26 mouse cellular contexts compared by ENCODE assay signal in the genomic region with DNA sequence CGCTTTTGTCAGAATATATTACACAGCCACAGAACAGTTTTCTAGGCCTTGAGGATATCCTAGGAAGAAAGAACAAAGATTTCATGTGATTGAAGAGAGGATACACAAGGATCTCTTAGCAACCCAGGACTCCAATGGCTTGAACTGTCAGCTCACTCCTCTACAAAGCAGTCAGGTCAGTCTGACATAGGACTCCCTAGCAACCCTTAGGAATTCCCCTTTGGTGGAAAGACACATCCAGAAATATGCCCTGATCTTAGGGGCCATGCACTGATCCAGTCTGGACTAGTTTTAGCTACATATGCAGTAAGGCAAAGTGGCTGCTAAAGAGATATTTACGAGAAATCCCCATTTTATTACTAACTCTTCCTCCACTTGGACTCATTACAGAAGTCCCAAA.
DNase-seq lines count a peak whose midpoint lies in the region; ATAC-seq lines count a peak whose summit lies in the region.
"Had no signal": no experiment of that assay in that cellular context is flagged by ENCODE, and none has a peak within 500 bp of the region (broad histone marks: within the 10 kb centered on the region; RNA-seq: fewer than 3 reads in every experiment).

No protein-coding gene starts in this region.

- no peaks in the 10 kb centered on the region for H3K9me3 ChIP-seq in hindbrain, embryonic 13.5 days
- no peaks in the 10 kb centered on the region for H3K9me3 ChIP-seq in hindbrain, embryonic 10.5 days
- H3K9me3 ChIP-seq in midbrain, embryonic 13.5 days = no peaks in the 10 kb centered on the region
- no peaks in the 10 kb centered on the region for H3K9me3 ChIP-seq in midbrain, embryonic 14.5 days (ENCODE audit: control insufficient read depth, low read length)
- H3K9me3 ChIP-seq in neural tube, embryonic 14.5 days (ENCODE audit: control insufficient read depth, low read length) = no peaks in the 10 kb centered on the region
- H3K9me3 ChIP-seq: embryonic facial prominence, embryonic 10.5 days; embryonic facial prominence, embryonic 13.5 days; forebrain, embryonic 13.5 days; G1E had no signal

- DNase-seq in embryo, embryonic 10.5 days (ENCODE audit: low spot score) = peak; percentile 1
- DNase-seq in embryo, embryonic 9.5 days (ENCODE audit: extremely low spot score) = no peak
- DNase-seq in hindbrain, embryonic 10.5 days (ENCODE audit: low spot score) = no peak
- DNase-seq in midbrain, embryonic 14.5 days = no peak
- DNase-seq: adrenal gland, postnatal 10 days; adrenal gland, postnatal 36 days; cerebellum, adult 18-20 months; cerebellum, adult 9-10 months; cerebellum, postnatal 14 days; forebrain, postnatal 0 days; gastrocnemius, adult 2 months; gastrocnemius, postnatal 14 days; heart, adult 11 months had no signal

- 83% methylated on average over 2 of the region's 2 CpGs for WGBS in hindbrain, embryonic 13.5 days
- 76% methylated on average over 2 of the region's 2 CpGs for WGBS in hindbrain, embryonic 10.5 days
- WGBS in midbrain, embryonic 13.5 days = 74% methylated on average over 2 of the region's 2 CpGs
- 55% methylated on average over 2 of the region's 2 CpGs for WGBS in midbrain, embryonic 14.5 days
- WGBS in neural tube, embryonic 14.5 days = 78% methylated on average over 2 of the region's 2 CpGs

- H3K4me2 ChIP-seq in hindbrain, embryonic 13.5 days = no peak overlapping the region
- H3K4me2 ChIP-seq in midbrain, embryonic 13.5 days (replicated peaks) = no peak overlapping the region
- no peak overlapping the region for H3K4me2 ChIP-seq in midbrain, embryonic 14.5 days (ENCODE audit: low read length)
- no peak overlapping the region for H3K4me2 ChIP-seq in neural tube, embryonic 14.5 days (ENCODE audit: low read depth, low read length)
- H3K4me2 ChIP-seq: embryonic facial prominence, embryonic 13.5 days; forebrain, embryonic 13.5 days; heart, embryonic 11.5 days had no signal

- H3K27ac ChIP-seq in hindbrain, embryonic 13.5 days = no peak overlapping the region
- H3K27ac ChIP-seq in hindbrain, embryonic 10.5 days = no peak overlapping the region
- no peak overlapping the region for H3K27ac ChIP-seq in midbrain, embryonic 13.5 days
- no peak overlapping the region for H3K27ac ChIP-seq in midbrain, embryonic 14.5 days (replicated peaks; ENCODE audit: low read depth, low read length)
- no peak overlapping the region for H3K27ac ChIP-seq in neural tube, embryonic 14.5 days (ENCODE audit: low read depth, low read length)
- H3K27ac ChIP-seq: embryonic facial prominence, embryonic 10.5 days; embryonic facial prominence, embryonic 13.5 days; forebrain, embryonic 13.5 days; gastrocnemius, adult 2 months had no signal

- no peak overlapping the region for H3K9ac ChIP-seq in hindbrain, embryonic 13.5 days
- no peak overlapping the region for H3K9ac ChIP-seq in midbrain, embryonic 13.5 days (replicated peaks)
- H3K9ac ChIP-seq in midbrain, embryonic 14.5 days (replicated peaks; ENCODE audit: low read length) = no peak overlapping the region
- no peak overlapping the region for H3K9ac ChIP-seq in neural tube, embryonic 14.5 days (replicated peaks; ENCODE audit: low read depth, low read length)
- H3K9ac ChIP-seq: embryonic facial prominence, embryonic 13.5 days; forebrain, embryonic 13.5 days; forebrain, postnatal 0 days had no signal

- no peak overlapping the region for H3K4me3 ChIP-seq in hindbrain, embryonic 13.5 days
- no peak overlapping the region for H3K4me3 ChIP-seq in hindbrain, embryonic 10.5 days
- H3K4me3 ChIP-seq in midbrain, embryonic 13.5 days (replicated peaks) = no peak overlapping the region
- H3K4me3 ChIP-seq in midbrain, embryonic 14.5 days (replicated peaks; ENCODE audit: low read depth, low read length) = no peak overlapping the region
- no peak overlapping the region for H3K4me3 ChIP-seq in neural tube, embryonic 14.5 days (ENCODE audit: low read depth, low read length)
- H3K4me3 ChIP-seq: embryonic facial prominence, embryonic 10.5 days; embryonic facial prominence, embryonic 13.5 days; erythroblast, embryonic 14.5 days; forebrain, embryonic 13.5 days; gastrocnemius, adult 2 months had no signal

- H3K27me3 ChIP-seq in hindbrain, embryonic 13.5 days = no peaks in the 10 kb centered on the region
- H3K27me3 ChIP-seq in hindbrain, embryonic 10.5 days (ENCODE audit: insufficient read depth, poor library complexity, severe bottlenecking) = no peaks in the 10 kb centered on the region
- no peaks in the 10 kb centered on the region for H3K27me3 ChIP-seq in midbrain, embryonic 13.5 days
- H3K27me3 ChIP-seq in midbrain, embryonic 14.5 days (ENCODE audit: control insufficient read depth, insufficient read depth, low read length) = no peaks in the 10 kb centered on the region
- no peaks in the 10 kb centered on the region for H3K27me3 ChIP-seq in neural tube, embryonic 14.5 days (ENCODE audit: control insufficient read depth, insufficient read depth, low read length)
- H3K27me3 ChIP-seq: CH12.LX; embryonic facial prominence, embryonic 13.5 days; forebrain, embryonic 13.5 days had no signal

- peak; percentile 49; the same call in 1 of the 2 replicates for ATAC-seq in hindbrain, embryonic 13.5 days (ENCODE audit: low FRiP score)
- ATAC-seq in midbrain, embryonic 13.5 days = peak; percentile 58
- no peak for ATAC-seq in midbrain, embryonic 14.5 days (ENCODE audit: low FRiP score, low TSS enrichment)
- ATAC-seq in neural tube, embryonic 14.5 days (ENCODE audit: low read depth) = peak; percentile 34; the same call in 1 of the 2 replicates
- ATAC-seq: inflammation-experienced regulatory T-cells, adult 6 months; intestine, embryonic 16.5 days; Patski had no signal

- no peaks in the 10 kb centered on the region for H3K36me3 ChIP-seq in hindbrain, embryonic 13.5 days
- H3K36me3 ChIP-seq in hindbrain, embryonic 10.5 days = no peaks in the 10 kb centered on the region
- no peaks in the 10 kb centered on the region for H3K36me3 ChIP-seq in midbrain, embryonic 13.5 days
- H3K36me3 ChIP-seq in midbrain, embryonic 14.5 days (ENCODE audit: control insufficient read depth, insufficient read depth, low read length) = no peaks in the 10 kb centered on the region
- H3K36me3 ChIP-seq in neural tube, embryonic 14.5 days (ENCODE audit: control insufficient read depth, insufficient read depth, low read length) = no peaks in the 10 kb centered on the region
- H3K36me3 ChIP-seq: embryonic facial prominence, embryonic 10.5 days; embryonic facial prominence, embryonic 13.5 days; G1E had no signal

- no peaks in the 10 kb centered on the region for H3K4me1 ChIP-seq in hindbrain, embryonic 13.5 days (replicated peaks)
- H3K4me1 ChIP-seq in hindbrain, embryonic 10.5 days (replicated peaks) = no peaks in the 10 kb centered on the region
- 0 out of 2 replicates have a peak, but pooled peaks cover 2% of the 10 kb centered on the region for H3K4me1 ChIP-seq in midbrain, embryonic 13.5 days (replicated peaks)
- H3K4me1 ChIP-seq in midbrain, embryonic 14.5 days (ENCODE audit: control insufficient read depth, insufficient read depth, low read length) = no peaks in the 10 kb centered on the region
- H3K4me1 ChIP-seq in neural tube, embryonic 14.5 days (ENCODE audit: control insufficient read depth, insufficient read depth, low read length) = no peaks in the 10 kb centered on the region
- H3K4me1 ChIP-seq: embryonic facial prominence, embryonic 10.5 days; embryonic facial prominence, embryonic 13.5 days; forebrain, embryonic 13.5 days had no signal
